Mouse (Mus musculus): ENCODE data around the gene Stk11. TPM values are rescaled to one million over a fixed set of nuclear protein-coding genes. Genes with fewer than 3 reads are reported as not detected.

The Stk11 gene
- total and polyA plus RNA-seq, 3 experiments: 47.4 to 94.9 (median 65.9) TPM

DNA sequence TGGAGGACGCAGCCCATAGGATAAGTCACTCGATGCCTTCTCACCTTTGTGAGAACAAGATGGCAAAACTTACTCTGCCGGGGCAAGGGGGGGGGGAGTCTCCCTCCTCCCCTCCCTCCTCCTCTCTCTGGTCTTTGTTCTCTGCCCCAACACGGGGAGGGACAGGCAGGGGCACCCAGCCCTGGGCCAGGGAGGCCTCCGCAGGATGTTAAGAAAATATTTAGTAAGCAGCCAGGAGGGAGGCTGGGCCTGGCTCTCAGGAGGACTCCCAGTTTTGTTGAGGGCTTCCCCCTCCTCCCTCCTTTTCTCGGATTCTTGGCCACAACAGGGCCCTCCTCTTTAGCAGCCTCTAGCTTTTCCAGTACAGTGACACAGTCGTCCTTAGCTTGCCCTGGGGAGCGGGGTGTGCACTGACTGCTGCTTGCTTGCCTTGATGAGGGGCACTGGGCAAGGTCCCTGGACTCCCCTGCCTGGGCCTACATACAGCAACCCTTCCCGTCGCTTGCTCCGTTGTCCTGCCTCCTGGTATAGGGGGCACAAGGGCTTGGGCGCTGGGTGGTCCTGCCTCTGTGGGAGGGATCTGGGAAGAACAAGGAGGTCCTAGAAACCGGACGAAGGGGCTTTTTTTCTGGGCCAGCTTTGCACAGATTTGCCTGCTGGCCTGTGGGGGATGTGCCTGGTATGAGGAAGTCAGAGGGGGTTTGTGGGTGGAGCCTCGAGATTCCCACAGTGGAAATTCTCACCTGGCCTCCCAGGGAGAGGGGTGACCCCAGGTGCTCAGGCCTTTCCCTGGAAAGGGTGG is 36.7 kb downstream of the Stk11 start:
- H3K4me1 ChIP-seq (ENCODE audit: control insufficient read depth in 1 of 2, insufficient read depth in 2 of 2): peaks cover 20 to 50% of the 10 kb centered on the region in 2 experiments
- in situ Hi-C loops (cut with MboI; ENCODE audit: low pct_ligation_motif_present, low pct_unique_long_range_greater_than_20kb, low sequenced_read_pairs): no loop called here
- peak overlapping the region; percentile 67 for H3K4me2 ChIP-seq (ENCODE audit: insufficient read depth, low read depth, poor library complexity, severe bottlenecking)
- peak overlapping the region; percentile 81 to 84 (median 82) for H3K4me3 ChIP-seq (replicated peaks in 1 of 3; ENCODE audit: low read depth in 2 of 3, low read length in 2 of 3, poor library complexity in 1 of 3)
- no peak for DNase-seq (ENCODE audit: extremely low read depth)
- peaks cover 15% of the 10 kb centered on the region for H3K79me2 ChIP-seq (replicated peaks; ENCODE audit: control insufficient read depth, extremely low read depth, insufficient read depth, poor library complexity, severe bottlenecking)
- TF ChIP-seq ZKSCAN1 (IDR thresholded peaks at IDR 0.05; ENCODE audit: borderline replicate concordance, low read depth, low read length) (no peak), E2F4 (IDR thresholded peaks at IDR 0.05; ENCODE audit: insufficient replicate concordance, low read depth, low read length) (no peak), USF1 (IDR thresholded peaks at IDR 0.05; ENCODE audit: low read depth, low read length) (no peak), ELF1 (IDR thresholded peaks at IDR 0.05; ENCODE audit: low read depth, low read length) (peak; percentile 75), ZC3H11A (IDR thresholded peaks at IDR 0.05; ENCODE audit: low read depth, low read length) (no peak), POLR2A (IDR thresholded peaks at IDR 0.05; ENCODE audit: low read depth, low read length) (no peak), SIN3A (IDR thresholded peaks at IDR 0.05; ENCODE audit: low read length) (no peak; the same call in 1 of the 2 replicates), TBP (conservative IDR thresholded peaks at IDR 0.05; ENCODE audit: low read depth, low read length) (no peak), BHLHE40 (IDR thresholded peaks at IDR 0.05; ENCODE audit: low read depth, low read length) (no peak), MEF2A (IDR thresholded peaks at IDR 0.05; ENCODE audit: borderline replicate concordance, low read depth, low read length) (no peak), POLR2AphosphoS2 (IDR thresholded peaks at IDR 0.05; ENCODE audit: low read depth, low read length) (no peak), EP300 (IDR thresholded peaks at IDR 0.05; ENCODE audit: low read length) (no peak), CHD1 (IDR thresholded peaks at IDR 0.05; ENCODE audit: low read depth, low read length) (0 out of 2 replicates have a peak, but pooled peaks have one; percentile 26), CHD2 (IDR thresholded peaks at IDR 0.05; ENCODE audit: low read length) (0 out of 2 replicates have a peak, but pooled peaks have one; percentile 25), CTCF (conservative IDR thresholded peaks at IDR 0.05 in 1 of 2, IDR thresholded peaks at IDR 0.05 in 1 of 2; ENCODE audit: low read depth in 2 of 2, low read length in 2 of 2) (no peak), USF2 (conservative IDR thresholded peaks at IDR 0.05; ENCODE audit: low read depth, low read length) (no peak), SMC3 (IDR thresholded peaks at IDR 0.05; ENCODE audit: low read depth, low read length) (no peak), IRF4 (IDR thresholded peaks at IDR 0.05; ENCODE audit: low read depth, low read length) (no peak), UBTF (IDR thresholded peaks at IDR 0.05; ENCODE audit: low read depth, low read length) (no peak), ETS1 (conservative IDR thresholded peaks at IDR 0.05; ENCODE audit: low read depth, low read length) (no peak), HCFC1 (IDR thresholded peaks at IDR 0.05; ENCODE audit: low read depth, low read length) (peak; percentile 55; the same call in 1 of the 2 replicates), MAX (IDR thresholded peaks at IDR 0.05; ENCODE audit: low read length) (no peak), JUN (IDR thresholded peaks at IDR 0.05; ENCODE audit: insufficient read depth, low read depth, low read length) (no peak), MXI1 (IDR thresholded peaks at IDR 0.05; ENCODE audit: low read depth, low read length) (no peak), NRF1 (IDR thresholded peaks at IDR 0.05; ENCODE audit: low read depth, low read length) (no peak), JUND (conservative IDR thresholded peaks at IDR 0.05; ENCODE audit: low read depth, low read length) (no peak), PAX5 (IDR thresholded peaks at IDR 0.05; ENCODE audit: low read length) (no peak), MAZ (IDR thresholded peaks at IDR 0.05; ENCODE audit: low read depth, low read length) (peak; percentile 65; the same call in 1 of the 2 replicates), ZMIZ1 (IDR thresholded peaks at IDR 0.05; ENCODE audit: low read depth, low read length) (no peak), MYC (IDR thresholded peaks at IDR 0.05; ENCODE audit: low read depth, low read length) (no peak), NELFE (IDR thresholded peaks at IDR 0.05; ENCODE audit: low read depth, low read length) (peak; percentile 7; the same call in 1 of the 2 replicates), GABPA (IDR thresholded peaks at IDR 0.05; ENCODE audit: insufficient replicate concordance, low read depth, low read length) (no peak), TCF12 (IDR thresholded peaks at IDR 0.05; ENCODE audit: low read depth, low read length) (peak; percentile 22; the same call in 1 of the 2 replicates), RCOR1 (conservative IDR thresholded peaks at IDR 0.05; ENCODE audit: low read depth, low read length) (no peak), RAD21 (IDR thresholded peaks at IDR 0.05; ENCODE audit: low read depth, low read length) (no peak), KAT2A (IDR thresholded peaks at IDR 0.05; ENCODE audit: insufficient replicate concordance, low read length) (no peak), ZNF384 (IDR thresholded peaks at IDR 0.05; ENCODE audit: low read depth, low read length) (peak; percentile 57), MAFK (IDR thresholded peaks at IDR 0.05; ENCODE audit: insufficient replicate concordance, low read length) (no peak)
- no peaks in the 10 kb centered on the region for H3K27me3 ChIP-seq (replicated peaks)
- peak overlapping the region; percentile 96 for H3K27ac ChIP-seq (ENCODE audit: insufficient read depth, low read depth)
- H3K36me3 ChIP-seq (replicated peaks in 1 of 2; ENCODE audit: control insufficient read depth in 1 of 2, insufficient read depth in 1 of 2, low read length in 1 of 2): peaks cover 40 to 49% of the 10 kb centered on the region in 2 experiments
- H3K9ac ChIP-seq (ENCODE audit: insufficient read depth, low read depth): peak overlapping the region; percentile 95
- H3K9me3 ChIP-seq (replicated peaks; ENCODE audit: low read length): no peaks in the 10 kb centered on the region
- dilution Hi-C loops (cut with MboI; ENCODE audit: extremely low pct_ligation_motif_present, extremely low pct_unique_long_range_greater_than_20kb, low sequenced_read_pairs): no loop called here

Data from CH12.LX (cell line).